Mouse (Mus musculus) bone marrow, adult 2 months (tissue): ENCODE data around the gene Slc38a6.

Source experiments
- CTCF ChIP-seq: fragments of 200-500 bp; IDR thresholded peaks from 2 replicates; pipeline ENCODE4 v1.5.1; 2011; ENCODE audit warnings: low read length, control low read depth; ENCODE audit not compliant: control insufficient read depth, insufficient read depth
- POLR2A ChIP-seq: fragments of 200-500 bp; IDR thresholded peaks from 2 replicates; pipeline ENCODE4 v1.6.1; 2011; ENCODE audit warnings: low read depth, mild to moderate bottlenecking, control low read depth, low read length, borderline replicate concordance; ENCODE audit not compliant: control insufficient read depth

DNA sequence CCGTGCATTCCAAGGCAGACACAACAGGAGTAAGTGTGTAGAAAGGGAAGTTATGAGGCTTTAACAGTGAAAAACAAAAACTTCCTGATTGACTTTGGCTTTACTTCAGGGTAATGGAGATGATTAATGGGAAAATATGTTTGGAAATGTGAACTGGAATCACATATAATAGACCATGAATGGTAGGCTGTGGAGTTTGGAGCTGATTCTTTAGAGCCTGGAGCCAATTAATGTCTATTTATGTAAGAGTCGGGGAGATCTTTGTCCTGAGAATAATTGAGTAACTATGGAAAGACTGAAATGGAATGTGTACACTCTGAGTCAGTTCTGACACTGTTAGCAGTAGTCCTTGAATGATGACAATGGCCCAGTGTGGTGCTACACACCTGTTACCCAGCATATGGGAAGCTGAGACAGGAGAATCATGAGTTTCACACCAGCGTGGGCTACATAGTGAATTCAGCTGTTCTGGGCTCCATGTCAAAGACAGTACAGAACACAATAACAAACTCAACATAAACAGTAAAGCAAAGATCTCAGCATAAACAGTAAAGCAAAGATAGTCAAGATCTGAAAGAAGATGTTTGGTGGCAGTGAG, 21.1 kb upstream of the Slc38a6 start:
- TF ChIP-seq POLR2A (no peak), CTCF (no peak)
